Mouse (Mus musculus) hindbrain, embryonic 12.5 days (tissue): ENCODE data around the gene Kin. TPM values are rescaled to one million over a fixed set of nuclear protein-coding genes. Genes with fewer than 3 reads are reported as not detected.

Source experiments
- ATAC-seq: fragments of 200-750 bp; cut with Nextera tagmentation; 2 replicates; pipeline ENCODE4 v1.8.0; 2017; ENCODE audit warnings: moderate TSS enrichment; ENCODE audit not compliant: low FRiP score
- H3K27ac ChIP-seq: fragments of 300-500 bp; sonication (generic); 2 replicates; pipeline ENCODE4 v1.5.1; 2016; ENCODE audit warnings: mild to moderate bottlenecking
- H3K27me3 ChIP-seq: fragments of 300-500 bp; sonication (generic); 2 replicates; pipeline ENCODE4 v1.6.1; 2016; ENCODE audit warnings: mild to moderate bottlenecking
- H3K36me3 ChIP-seq: fragments of 300-500 bp; sonication (generic); 2 replicates; pipeline ENCODE4 v1.6.1; 2016; ENCODE audit warnings: mild to moderate bottlenecking
- H3K4me1 ChIP-seq: fragments of 300-500 bp; sonication (generic); 2 replicates; pipeline ENCODE4 v1.6.1; 2016
- H3K4me2 ChIP-seq: fragments of 300-500 bp; sonication (generic); replicated peaks from 2 replicates; pipeline ENCODE4 v1.6.1; 2016; ENCODE audit warnings: mild to moderate bottlenecking
- H3K4me3 ChIP-seq: fragments of 300-500 bp; sonication (generic); 2 replicates; pipeline ENCODE4 v1.5.1; 2016; ENCODE audit warnings: mild to moderate bottlenecking
- H3K9ac ChIP-seq: fragments of 300-500 bp; sonication (generic); 2 replicates; pipeline ENCODE4 v1.6.1; 2016; ENCODE audit warnings: mild to moderate bottlenecking, moderate library complexity
- H3K9me3 ChIP-seq: fragments of 300-500 bp; sonication (generic); replicated peaks from 2 replicates; pipeline ENCODE4 v1.6.1; 2016; ENCODE audit warnings: mild to moderate bottlenecking
- WGBS: fragments of 180-500 bp; shearing (Covaris S2); methylation state at CpG from one replicate; pipeline ENCODE4 v1.1.7; 2016; 5-methylcytosine and 5-hydroxymethylcytosine counted together
- polyA plus RNA-seq: library from polyadenylated mRNA; unstranded; fragments of >200 nt; fragmentation: Nextera tagmentation; extraction: Ambion mirVana; gene quantifications from 2 replicates; pipeline ENCODE4 v1.2.1, GENCODE M21; 2016

Kin gene
- polyA plus RNA-seq, 1 experiment from 2014 or later = 39.4 TPM

GRCm38 (mm10) chr2:10079745-10080309, 566 bp upstream of the Kin start:
- Histone ChIP-seq H3K36me3 (0 out of 2 replicates have a peak, but pooled peaks cover 10% of the 10 kb centered on the region), H3K9me3 (no peaks in the 10 kb centered on the region), H3K4me2 (peak overlapping the region; percentile 82), H3K4me1 (peaks cover 32% of the 10 kb centered on the region), H3K27ac (peak overlapping the region; percentile 94), H3K9ac (peak overlapping the region; percentile 96), H3K4me3 (peak overlapping the region; percentile 87), H3K27me3 (no peaks in the 10 kb centered on the region)
- under 1% methylated on average over 28 of the region's 28 CpGs for WGBS
- ATAC-seq = no peak

GRCm38 (mm10) chr2:10081453-10082080, 1.2 kb downstream of the Kin start:
- peaks cover 28% of the 10 kb centered on the region for H3K4me1 ChIP-seq

GRCm38 (mm10) chr2:10082737-10083136, 2.3 kb downstream of the Kin start:
- H3K9me3 ChIP-seq = no peaks in the 10 kb centered on the region
- H3K4me1 ChIP-seq = peaks cover 24% of the 10 kb centered on the region
- H3K4me3 ChIP-seq = no peak overlapping the region
- peaks cover 19% of the 10 kb centered on the region; the same call in 1 of the 2 replicates for H3K36me3 ChIP-seq
- no peak overlapping the region for H3K4me2 ChIP-seq
- H3K27ac ChIP-seq = no peak overlapping the region
- WGBS = 78% methylated on average over 1 of the region's 1 CpGs
- no peak for ATAC-seq
- H3K27me3 ChIP-seq = no peaks in the 10 kb centered on the region
- H3K9ac ChIP-seq = no peak overlapping the region

More at GRCm38 (mm10) chr2:10081453-10082080, 1.2 kb downstream of the Kin start:
- Histone ChIP-seq H3K36me3 (0 out of 2 replicates have a peak, but pooled peaks cover 16% of the 10 kb centered on the region), H3K9me3 (no peaks in the 10 kb centered on the region), H3K9ac (peak overlapping the region; percentile 96; the same call in 1 of the 2 replicates), H3K4me3 (peak overlapping the region; percentile 87), H3K4me2 (peak overlapping the region; percentile 75), H3K27ac (no peak overlapping the region), H3K27me3 (no peaks in the 10 kb centered on the region)
- 90% methylated on average over 5 of the region's 5 CpGs for WGBS
- no peak for ATAC-seq

- no peak for ATAC-seq
- no peaks in the 10 kb centered on the region for H3K27me3 ChIP-seq
- 87% methylated on average over 8 of the region's 8 CpGs for WGBS
- no peak overlapping the region for H3K4me3 ChIP-seq
- no peaks in the 10 kb centered on the region for H3K4me1 ChIP-seq
- H3K9me3 ChIP-seq = no peaks in the 10 kb centered on the region
- no peak overlapping the region for H3K9ac ChIP-seq
- H3K27ac ChIP-seq = no peak overlapping the region
- H3K36me3 ChIP-seq = peaks cover 57% of the 10 kb centered on the region
- H3K4me2 ChIP-seq = no peak overlapping the region
Measured at GRCm38 (mm10) chr2:10087256-10087850, 7.0 kb downstream of the Kin start.

GRCm38 (mm10) chr2:10094327-10095100, 14.1 kb downstream of the Kin start:
- no peak overlapping the region for H3K9ac ChIP-seq
- no peaks in the 10 kb centered on the region for H3K9me3 ChIP-seq
- whole genome bisulfite sequencing = 89% methylated on average over 14 of the region's 14 CpGs
- H3K36me3 ChIP-seq = peaks cover 37% of the 10 kb centered on the region
- no peak overlapping the region for H3K27ac ChIP-seq
- no peaks in the 10 kb centered on the region for H3K4me1 ChIP-seq
- H3K4me3 ChIP-seq = no peak overlapping the region
- ATAC-seq = no peak
- H3K4me2 ChIP-seq = no peak overlapping the region
- H3K27me3 ChIP-seq = no peaks in the 10 kb centered on the region

GRCm38 (mm10) chr2:10098598-10099215, 18.3 kb downstream of the Kin start:
- no peak overlapping the region for H3K4me2 ChIP-seq
- H3K9me3 ChIP-seq = no peaks in the 10 kb centered on the region
- no peak for ATAC-seq
- H3K36me3 ChIP-seq = no peaks in the 10 kb centered on the region
- 36% methylated on average over 9 of the region's 9 CpGs for WGBS
- H3K27ac ChIP-seq = no peak overlapping the region
- no peaks in the 10 kb centered on the region for H3K27me3 ChIP-seq
- H3K9ac ChIP-seq = no peak overlapping the region
- no peaks in the 10 kb centered on the region for H3K4me1 ChIP-seq
- H3K4me3 ChIP-seq = no peak overlapping the region

GRCm38 (mm10) chr2:10100471-10100870, 20.1 kb downstream of the Kin start:
- Histone ChIP-seq H3K4me1 (no peaks in the 10 kb centered on the region), H3K27ac (no peak overlapping the region), H3K4me3 (no peak overlapping the region), H3K4me2 (no peak overlapping the region), H3K9ac (no peak overlapping the region), H3K36me3 (no peaks in the 10 kb centered on the region), H3K27me3 (no peaks in the 10 kb centered on the region), H3K9me3 (no peaks in the 10 kb centered on the region)
- WGBS = 86% methylated on average over 2 of the region's 2 CpGs
- ATAC-seq = no peak

GRCm38 (mm10) chr2:10101180-10101579, 20.8 kb downstream of the Kin start:
- no peak for ATAC-seq
- H3K9me3 ChIP-seq = no peaks in the 10 kb centered on the region
- no peak overlapping the region for H3K4me2 ChIP-seq
- H3K36me3 ChIP-seq = no peaks in the 10 kb centered on the region
- H3K27me3 ChIP-seq = no peaks in the 10 kb centered on the region
- H3K4me1 ChIP-seq = no peaks in the 10 kb centered on the region
- H3K9ac ChIP-seq = no peak overlapping the region
- 45% methylated on average over 6 of the region's 6 CpGs for WGBS
- H3K4me3 ChIP-seq = no peak overlapping the region
- H3K27ac ChIP-seq = no peak overlapping the region

- no peak overlapping the region for H3K27ac ChIP-seq
- no peaks in the 10 kb centered on the region for H3K4me1 ChIP-seq
- no peaks in the 10 kb centered on the region for H3K9me3 ChIP-seq
- H3K36me3 ChIP-seq = no peaks in the 10 kb centered on the region
- no peak overlapping the region for H3K4me3 ChIP-seq
- H3K4me2 ChIP-seq = no peak overlapping the region
- H3K27me3 ChIP-seq = no peaks in the 10 kb centered on the region
- no peak for ATAC-seq
- no peak overlapping the region for H3K9ac ChIP-seq
- WGBS = 72% methylated on average over 6 of the region's 6 CpGs
Measured at GRCm38 (mm10) chr2:10108535-10109189, 28.3 kb downstream of the Kin start.

GRCm38 (mm10) chr2:10118751-10119150, 38.4 kb downstream of the Kin start:
- Histone ChIP-seq H3K4me3 (no peak overlapping the region), H3K27me3 (no peaks in the 10 kb centered on the region), H3K9ac (no peak overlapping the region), H3K4me1 (no peaks in the 10 kb centered on the region), H3K36me3 (no peaks in the 10 kb centered on the region), H3K9me3 (no peaks in the 10 kb centered on the region), H3K27ac (no peak overlapping the region), H3K4me2 (no peak overlapping the region)
- no peak for ATAC-seq
- WGBS = 68% methylated on average over 1 of the region's 1 CpGs

- no peak overlapping the region for H3K4me3 ChIP-seq
- no peak for ATAC-seq
- H3K36me3 ChIP-seq = no peaks in the 10 kb centered on the region
- H3K9ac ChIP-seq = no peak overlapping the region
- H3K9me3 ChIP-seq = no peaks in the 10 kb centered on the region
- H3K4me1 ChIP-seq = no peaks in the 10 kb centered on the region
- no peaks in the 10 kb centered on the region for H3K27me3 ChIP-seq
- no peak overlapping the region for H3K4me2 ChIP-seq
- 88% methylated on average over 8 of the region's 8 CpGs for WGBS
- no peak overlapping the region for H3K27ac ChIP-seq
Measured at GRCm38 (mm10) chr2:10119276-10119675, 38.9 kb downstream of the Kin start.
